Mouse (Mus musculus) adrenal gland, postnatal 36 days (tissue): ENCODE results near the gene Vmn1r95. TPM values are rescaled to one million over a fixed set of nuclear protein-coding genes. Genes with fewer than 3 reads are reported as not detected.
"Not testable (repeated sequence)": the region's sequence is repeated elsewhere in the genome, so short reads cannot be mapped to it uniquely, and the experiment has no call there.

Source experiments
- DNase-seq, 2 experiments: peaks; one replicate each; pipeline ENCODE4 v3.0.0; 2021; ENCODE audit warnings: mixed read lengths in 1 of 2
- long read RNA-seq, 2 experiments: library from polyadenylated mRNA; stranded (forward); transcript quantifications; one replicate each; pipeline ENCODE4 v2.0.0; 2021; ENCODE audit warnings: borderline sequencing depth in 2 of 2
- total RNA-seq, 2 experiments: library from RNA; stranded (reverse); gene quantifications; 2 replicates each; pipeline ENCODE4 v1.2.3; 2021

The Vmn1r95 gene
- total RNA-seq, result not detected
- long read RNA-seq, experiment 1, result 0 reads
- long read RNA-seq, experiment 2, result 0 reads

DNA sequence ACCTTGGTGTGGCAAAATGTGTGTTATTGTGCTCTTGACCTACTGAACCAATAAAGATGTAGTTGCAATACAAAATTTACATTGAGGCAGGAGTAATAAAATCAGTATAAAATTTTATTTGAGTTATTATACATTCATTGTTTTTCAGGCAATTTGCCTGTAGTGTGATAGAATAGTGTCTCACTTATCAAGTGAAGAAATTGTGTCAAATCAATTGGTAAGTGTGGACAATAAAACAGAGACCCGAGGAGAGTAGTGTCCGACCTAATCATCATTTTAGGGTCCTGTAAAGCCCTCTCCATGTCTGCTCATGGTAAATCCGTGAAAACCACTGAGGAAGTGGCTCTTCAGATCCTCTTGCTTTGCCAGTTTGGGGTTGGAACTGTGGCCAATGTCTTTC lies at the start of gene Vmn1r95:
Gene Vmn1r95, plus strand, starts transcription at position 301 of the 400 bp plus-strand sequence.
- DNase-seq, result not testable (repeated sequence)

DNA sequence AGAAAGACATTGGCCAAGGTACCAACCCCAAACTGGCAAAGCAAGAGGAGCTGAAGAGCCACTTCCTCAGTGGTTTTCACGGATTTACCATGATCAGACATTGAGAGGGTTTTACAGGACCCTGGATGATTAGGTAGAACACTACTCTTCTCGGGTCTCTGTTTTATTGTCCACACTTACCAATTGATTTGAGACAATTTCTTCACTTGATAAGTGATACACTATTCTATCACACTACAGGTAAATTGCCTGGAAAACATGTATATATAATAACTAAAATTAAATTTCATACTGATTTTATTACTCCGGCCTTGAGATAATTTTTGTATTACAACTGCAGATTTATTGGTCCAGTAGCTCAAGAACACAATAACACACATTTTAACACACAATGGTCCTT lies 25.2 kb upstream of the Vmn1r95 start, which contains the start of gene Vmn1r94:
Gene Vmn1r94, minus strand, starts transcription at position 101 of the 400 bp plus-strand sequence.
- DNase-seq, result not testable (repeated sequence)

GRCm38 (mm10) chr7:20205507-20205906 lies 12.0 kb downstream of the Vmn1r95 start, which contains the start of gene Gm6164:
Gm6164 (minus strand) TSS chr7:20205607.
- DNase-seq, result not testable (repeated sequence)

DNA sequence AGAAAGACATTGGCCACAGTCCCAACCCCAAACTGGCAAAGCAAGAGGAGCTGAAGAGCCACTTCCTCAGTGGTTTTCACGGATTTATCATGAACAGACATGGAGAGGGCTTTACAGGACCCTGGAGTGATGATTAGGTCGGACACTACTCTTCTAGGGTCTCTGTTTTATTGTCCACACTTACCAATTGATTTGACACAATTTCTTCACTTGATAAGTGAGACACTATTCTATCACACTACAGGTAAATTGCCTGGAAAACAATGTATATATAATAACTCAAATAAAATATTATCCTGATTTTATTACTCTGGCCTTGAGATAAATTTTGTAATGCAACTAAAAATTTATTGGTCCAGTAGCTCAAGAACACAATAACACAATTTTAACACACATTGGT lies 40.2 kb downstream of the Vmn1r95 start, which contains the start of gene Gm4498:
Gene Gm4498, minus strand, starts transcription at position 101 of the 400 bp plus-strand sequence.
- not testable (repeated sequence) for DNase-seq

Other genes starting within 250 kb of the Vmn1r95 start
- not detected for gene Igsf23, start 243.0 kb upstream of the Vmn1r95 start, total RNA-seq
- not detected for gene Ceacam20, start 228.3 kb upstream of the Vmn1r95 start, total RNA-seq
- gene Nlrp9b, start 202.2 kb upstream of the Vmn1r95 start, total RNA-seq, result not detected
- not detected for gene Vmn1r91, start 94.0 kb upstream of the Vmn1r95 start, total RNA-seq
- gene Gm16442, start 71.1 kb upstream of the Vmn1r95 start, total RNA-seq, result not detected
- not detected for gene Vmn1r93, start 54.6 kb upstream of the Vmn1r95 start, total RNA-seq
- not detected for gene Vmn1r94, start 25.3 kb upstream of the Vmn1r95 start, total RNA-seq
- not detected for gene Gm6164, start 11.9 kb downstream of the Vmn1r95 start, total RNA-seq
- not detected for gene Gm4498, start 40.1 kb downstream of the Vmn1r95 start, total RNA-seq
- gene Gm5890, start 69.1 kb downstream of the Vmn1r95 start, total RNA-seq, result not detected
- gene Gm4133, start 140.4 kb downstream of the Vmn1r95 start, total RNA-seq, result not detected
- gene Gm5728, start 181.7 kb downstream of the Vmn1r95 start, total RNA-seq, result not detected
- not detected for gene Vmn1r100, start 224.2 kb downstream of the Vmn1r95 start, total RNA-seq
- not detected for gene Vmn1r101, start 248.9 kb downstream of the Vmn1r95 start, total RNA-seq